Mouse (Mus musculus) spleen, adult 2 months (tissue): ENCODE data around the gene Dpy19l2. TPM values are rescaled to one million over a fixed set of nuclear protein-coding genes. Genes with fewer than 3 reads are reported as not detected.

Experiments
- DNase-seq, 2 experiments: peaks; one replicate each; pipeline versions ENCODE4 v3.0.0 to v3.0.0-alpha.2; 2012 to 2021; ENCODE audit warnings: low spot score in 2 of 2, low read depth in 1 of 2
- H3K27ac ChIP-seq: fragments of 200-500 bp; 2 replicates; pipeline ENCODE4 v1.5.1; 2012; ENCODE audit warnings: low read length, inconsistent platforms; ENCODE audit not compliant: insufficient read depth
- H3K27me3 ChIP-seq: fragments of 200-500 bp; 2 replicates; pipeline ENCODE4 v1.6.1; 2012; ENCODE audit warnings: mild to moderate bottlenecking, moderate library complexity, low read length, inconsistent platforms; ENCODE audit not compliant: control insufficient read depth, insufficient read depth
- H3K36me3 ChIP-seq: fragments of 200-500 bp; 2 replicates; pipeline ENCODE4 v1.6.1; 2012; ENCODE audit warnings: mild to moderate bottlenecking, low read length, inconsistent platforms; ENCODE audit not compliant: control insufficient read depth, insufficient read depth
- H3K4me1 ChIP-seq: fragments of 200-500 bp; 2 replicates; pipeline ENCODE4 v1.6.1; 2011; ENCODE audit warnings: inconsistent platforms; ENCODE audit not compliant: control insufficient read depth, insufficient read depth, insufficient read length
- H3K4me3 ChIP-seq: fragments of 200-500 bp; 2 replicates; pipeline ENCODE4 v1.5.1; 2011; ENCODE audit warnings: mild to moderate bottlenecking, inconsistent platforms; ENCODE audit not compliant: insufficient read depth, insufficient read length; ENCODE audit errors: extremely low read depth
- CTCF ChIP-seq: fragments of 200-500 bp; IDR thresholded peaks from 2 replicates; pipeline ENCODE4 v1.5.1; 2011; ENCODE audit warnings: mild to moderate bottlenecking, inconsistent platforms; ENCODE audit not compliant: insufficient read depth, insufficient read length, insufficient replicate concordance; ENCODE audit errors: extremely low read depth
- POLR2A ChIP-seq: fragments of 200-500 bp; IDR thresholded peaks from 2 replicates; pipeline ENCODE4 v1.6.1; 2011; ENCODE audit warnings: low read depth, low read length, inconsistent platforms
- WGBS: fragments of 180-500 bp; shearing (Covaris S2); methylation state at CpG from one replicate; pipeline ENCODE4 v1.1.7; 2018; 5-methylcytosine and 5-hydroxymethylcytosine counted together
- polyA plus RNA-seq: library from polyadenylated mRNA; depleted of rRNA; stranded (reverse); fragments of >200 nt; gene quantifications from 2 replicates; pipeline ENCODE4 v1.2.3, GENCODE M21; 2012; rRNA removed

The Dpy19l2 gene
- polyA plus RNA-seq, 1 experiment = not detected

DNA sequence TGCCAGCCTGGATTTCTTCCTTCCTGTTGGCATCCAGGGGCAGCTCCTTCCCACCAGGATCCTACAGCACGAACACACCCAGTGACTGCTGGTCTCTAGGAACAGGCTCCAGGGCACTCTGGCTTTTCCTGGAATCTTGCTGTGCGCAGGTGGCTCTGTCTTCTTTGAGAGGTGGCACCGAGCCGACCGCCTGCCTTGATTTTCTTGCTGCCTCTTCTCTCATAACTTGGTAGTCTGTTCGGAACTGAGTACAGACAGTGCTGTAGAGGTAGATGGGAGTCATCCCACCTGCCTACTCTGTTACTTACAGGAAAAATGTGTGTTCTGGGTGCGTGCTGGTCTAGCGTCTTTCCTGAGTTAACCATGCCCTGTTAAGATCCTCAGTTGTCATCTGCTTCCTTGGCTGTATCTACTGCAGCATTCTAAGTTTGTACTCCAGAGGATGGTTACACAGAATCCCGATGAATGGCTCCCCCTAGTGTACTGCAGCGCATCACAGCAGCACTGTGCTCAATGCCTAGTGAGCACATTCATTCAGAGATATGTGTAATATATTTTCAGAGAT is 179.4 kb downstream of the Dpy19l2 start:
- Histone ChIP-seq H3K4me1 (no peaks in the 10 kb centered on the region; the same call in 1 of the 2 replicates), H3K27me3 (no peaks in the 10 kb centered on the region), H3K36me3 (no peaks in the 10 kb centered on the region), H3K4me3 (no peak overlapping the region), H3K27ac (no peak overlapping the region)
- WGBS = 57% methylated on average over 10 of the region's 10 CpGs
- peak; percentile 63; the same call in 1 of the 2 replicates for TF ChIP-seq CTCF
- no peak for TF ChIP-seq POLR2A
- DNase-seq = peak in 1 of 2 experiments; percentile 50

DNA sequence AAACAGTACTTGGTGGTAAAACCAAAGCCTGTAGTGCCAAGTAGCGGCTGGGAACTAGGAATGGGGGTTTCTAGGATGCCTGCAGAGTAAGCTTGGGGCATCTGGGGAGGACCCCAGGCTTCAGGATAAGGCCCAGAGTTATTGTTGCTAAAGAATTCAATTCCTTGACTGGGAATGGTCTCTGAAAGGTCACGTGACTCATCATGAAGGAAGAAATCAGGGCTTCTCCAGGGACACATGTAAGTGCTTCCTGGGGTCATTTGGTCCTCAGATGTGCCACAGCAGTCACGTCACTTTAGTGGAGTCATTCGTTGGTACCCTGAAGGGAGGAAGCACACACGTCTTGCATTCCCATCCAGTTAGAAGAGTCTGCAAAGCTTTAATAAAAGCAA is 182.0 kb downstream of the Dpy19l2 start:
- no peaks in the 10 kb centered on the region for H3K27me3 ChIP-seq
- TF ChIP-seq CTCF (no peak), POLR2A (no peak)

DNA sequence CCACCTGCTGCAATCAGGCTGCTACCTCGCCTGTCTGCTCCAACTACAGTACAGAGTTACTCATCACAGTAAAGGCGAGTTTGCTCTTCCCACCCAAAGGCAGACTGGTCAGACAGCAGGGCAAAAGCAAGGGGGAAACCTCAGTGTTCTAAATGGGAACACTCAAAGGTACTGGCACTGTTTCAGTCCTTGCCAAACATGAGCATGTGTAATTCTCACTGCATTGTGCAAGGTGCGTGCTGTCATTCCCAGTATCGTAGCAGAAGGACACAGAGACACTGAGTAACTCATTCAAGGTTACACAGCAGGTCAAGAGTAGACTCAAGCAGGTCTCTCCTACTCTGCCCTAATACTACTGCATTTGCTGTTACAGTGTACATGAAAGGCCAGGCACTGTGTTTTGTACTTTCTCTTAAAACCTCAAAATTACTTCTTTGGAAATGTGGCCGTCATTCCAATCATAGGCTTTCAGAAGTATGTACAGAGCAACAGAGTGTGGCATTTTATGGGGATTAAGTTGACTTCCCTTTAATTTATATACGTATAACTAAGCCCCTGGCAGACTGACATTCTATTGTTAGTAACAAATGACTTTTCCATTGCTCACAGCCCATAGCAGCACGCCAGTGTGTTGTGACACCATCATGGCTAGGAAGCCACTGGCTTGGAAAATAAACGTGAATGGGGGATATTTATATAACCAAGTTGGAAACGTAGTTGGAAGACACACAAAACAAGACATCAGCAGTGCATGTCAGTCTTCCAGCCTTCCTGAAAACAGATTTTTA is 182.6 kb downstream of the Dpy19l2 start:
- Histone ChIP-seq H3K27me3 (no peaks in the 10 kb centered on the region), H3K27ac (no peak overlapping the region), H3K4me3 (no peak overlapping the region), H3K36me3 (no peaks in the 10 kb centered on the region), H3K4me1 (no peaks in the 10 kb centered on the region; the same call in 1 of the 2 replicates)
- TF ChIP-seq POLR2A = no peak
- TF ChIP-seq CTCF = no peak
- DNase-seq = no peak
- WGBS = 83% methylated on average over 9 of the region's 9 CpGs

More for the DNA sequence above, 182.0 kb downstream of the Dpy19l2 start:
- Histone ChIP-seq H3K36me3 (no peaks in the 10 kb centered on the region), H3K27ac (no peak overlapping the region), H3K4me3 (no peak overlapping the region), H3K4me1 (no peaks in the 10 kb centered on the region; the same call in 1 of the 2 replicates)
- 79% methylated on average over 5 of the region's 5 CpGs for WGBS
- DNase-seq = no peak

DNA sequence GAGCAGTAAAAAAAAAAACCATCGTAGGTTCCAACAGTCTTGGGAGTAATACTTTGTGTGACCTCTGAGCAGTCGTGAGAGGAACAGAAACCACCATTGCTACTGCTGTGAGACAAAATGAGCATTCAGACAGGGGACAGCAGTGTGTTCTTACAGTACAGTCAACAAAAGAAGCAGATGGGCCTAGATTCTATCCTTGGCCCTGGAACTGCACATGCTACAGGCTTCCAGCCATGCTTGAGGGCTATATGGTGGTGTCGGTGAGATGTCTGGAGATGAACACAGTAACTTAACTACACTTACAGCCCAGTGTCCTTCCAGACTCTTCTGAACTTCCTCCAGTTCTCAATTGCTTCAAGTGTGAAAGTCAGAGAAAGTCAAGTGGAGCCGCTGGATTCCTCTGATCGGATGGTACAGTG is 184.0 kb downstream of the Dpy19l2 start:
- TF ChIP-seq CTCF (no peak), POLR2A (no peak)
- no peak for DNase-seq
- no peaks in the 10 kb centered on the region for H3K36me3 ChIP-seq
- no peak overlapping the region for H3K4me3 ChIP-seq
- H3K27ac ChIP-seq = 0 out of 2 replicates have a peak overlapping the region, but pooled peaks have one; percentile 4
- no peaks in the 10 kb centered on the region; the same call in 1 of the 2 replicates for H3K4me1 ChIP-seq
- no peaks in the 10 kb centered on the region for H3K27me3 ChIP-seq
- 65% methylated on average over 5 of the region's 5 CpGs for WGBS

DNA sequence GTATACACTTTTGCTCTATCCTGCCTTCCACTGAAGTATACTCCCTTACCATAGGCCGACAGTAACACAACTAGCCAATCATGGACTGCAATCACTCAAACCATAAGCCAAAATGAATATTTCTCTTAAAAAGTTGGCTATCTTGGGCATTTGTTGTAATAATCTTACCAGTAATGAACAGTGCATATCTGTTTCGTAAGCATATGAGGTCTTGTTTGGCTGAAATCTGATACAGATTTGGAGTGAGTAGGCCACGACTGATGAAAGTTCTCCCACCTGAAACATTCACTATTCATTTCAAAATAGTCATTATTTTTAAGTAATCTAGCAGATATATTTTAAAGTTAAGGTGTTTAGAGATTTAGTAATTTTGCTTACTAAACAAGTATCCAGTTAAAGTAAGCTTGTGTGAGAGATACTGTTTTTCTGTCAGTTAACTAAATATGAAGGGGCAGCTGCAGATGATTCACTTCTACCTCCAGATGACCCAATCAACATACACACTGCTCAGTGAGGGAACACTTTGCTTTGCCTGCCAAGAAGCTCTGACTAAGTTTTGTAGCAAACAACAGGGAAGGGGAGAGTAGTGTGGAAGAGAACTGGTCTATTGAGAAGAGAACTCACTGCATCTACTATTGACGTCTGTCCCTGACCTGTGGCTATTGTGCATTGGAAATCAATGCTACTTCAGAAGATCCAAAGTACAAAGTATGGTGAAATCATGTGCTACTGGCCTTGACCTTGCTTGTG is 184.5 kb downstream of the Dpy19l2 start:
- no peak for DNase-seq
- 92% methylated on average over 4 of the region's 4 CpGs for WGBS
- Histone ChIP-seq H3K36me3 (no peaks in the 10 kb centered on the region), H3K4me1 (no peaks in the 10 kb centered on the region; the same call in 1 of the 2 replicates), H3K27ac (no peak overlapping the region), H3K4me3 (no peak overlapping the region), H3K27me3 (no peaks in the 10 kb centered on the region)
- TF ChIP-seq CTCF (no peak), POLR2A (no peak)

DNA sequence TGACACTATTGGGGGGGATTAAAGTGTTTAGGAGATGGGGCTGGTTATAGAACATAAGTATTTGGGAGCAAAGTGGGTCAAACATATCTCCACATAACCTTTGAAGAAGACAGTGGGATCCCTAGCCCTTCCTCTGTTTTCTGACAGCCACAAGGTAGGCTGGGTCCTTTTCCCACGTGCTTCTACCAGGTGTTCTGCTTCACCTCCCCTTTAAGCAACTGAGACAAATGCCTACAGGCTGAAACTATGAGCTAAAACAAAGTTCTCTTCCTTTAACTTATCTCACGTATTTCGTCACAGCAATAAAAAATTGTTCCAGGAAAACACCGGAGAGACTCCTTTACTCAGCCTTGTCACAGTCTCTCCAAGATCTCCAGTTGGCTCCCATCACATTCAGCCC is 187.2 kb downstream of the Dpy19l2 start:
- no peak for DNase-seq
- H3K27ac ChIP-seq = no peak overlapping the region
- peaks cover 6% of the 10 kb centered on the region for H3K4me1 ChIP-seq
- WGBS = 91% methylated on average over 4 of the region's 4 CpGs
- H3K4me3 ChIP-seq = no peak overlapping the region
- no peaks in the 10 kb centered on the region for H3K36me3 ChIP-seq
- TF ChIP-seq CTCF (no peak), POLR2A (no peak)
- no peaks in the 10 kb centered on the region for H3K27me3 ChIP-seq

Other genes with a start within 250 kb of the Dpy19l2 start
- 12.1 TPM in 2 replicates for gene Dpy19l1, start 193.2 kb downstream of the Dpy19l2 start, polyA plus RNA-seq
- not detected in 2 replicates for gene Cypt4, start 71.1 kb downstream of the Dpy19l2 start, polyA plus RNA-seq
- not detected in 2 replicates for gene Tbx20, start 78.0 kb upstream of the Dpy19l2 start, polyA plus RNA-seq